Mouse (Mus musculus) cortical plate, adult 2 months (tissue): ENCODE measurements around the gene Pemt.

Experiments
- CTCF ChIP-seq: fragments of 200-500 bp; IDR thresholded peaks from 2 replicates; pipeline ENCODE4 v1.5.1; 2011; ENCODE audit warnings: mild to moderate bottlenecking, control low read depth, low read length; ENCODE audit not compliant: insufficient read depth; ENCODE audit errors: extremely low read depth
- POLR2A ChIP-seq: fragments of 200-500 bp; IDR thresholded peaks from 2 replicates; pipeline ENCODE4 v1.6.1; 2011; ENCODE audit warnings: mild to moderate bottlenecking, low read length, control low read depth; ENCODE audit not compliant: insufficient read depth; ENCODE audit errors: extremely low read depth

- TF ChIP-seq CTCF (no peak), POLR2A (no peak)
These were observed 105.6 kb downstream of the Pemt start for GRCm38 (mm10) chr11:59940645-59941044.
